Mouse (Mus musculus) kidney, embryonic 15.5 days (tissue): ENCODE data around the gene Il10ra. TPM values are rescaled to one million over a fixed set of nuclear protein-coding genes. Genes with fewer than 3 reads are reported as not detected.

Experiments used
- ATAC-seq: fragments of 200-750 bp; cut with Nextera tagmentation; replicated peaks from 2 replicates; pipeline ENCODE4 v1.8.0; 2017; ENCODE audit warnings: moderate TSS enrichment; ENCODE audit not compliant: low FRiP score
- H3K27ac ChIP-seq: fragments of 300-500 bp; sonication (generic); 2 replicates; pipeline ENCODE4 v1.5.1; 2015; ENCODE audit warnings: mild to moderate bottlenecking, inconsistent platforms
- H3K27me3 ChIP-seq: fragments of 300-500 bp; sonication (generic); 2 replicates; pipeline ENCODE4 v1.6.1; 2015; ENCODE audit warnings: inconsistent platforms
- H3K36me3 ChIP-seq: fragments of 300-500 bp; sonication (generic); 2 replicates; pipeline ENCODE4 v1.6.1; 2015; ENCODE audit warnings: inconsistent platforms
- H3K4me1 ChIP-seq: fragments of 300-500 bp; sonication (generic); 2 replicates; pipeline ENCODE4 v1.6.1; 2015; ENCODE audit warnings: inconsistent platforms
- H3K4me2 ChIP-seq: fragments of 300-500 bp; sonication (generic); 2 replicates; pipeline ENCODE4 v1.6.1; 2015; ENCODE audit warnings: moderate library complexity, mild to moderate bottlenecking, inconsistent platforms
- H3K4me3 ChIP-seq: fragments of 300-500 bp; sonication (generic); replicated peaks from 2 replicates; pipeline ENCODE4 v1.5.1; 2015; ENCODE audit warnings: mild to moderate bottlenecking, inconsistent platforms
- H3K9ac ChIP-seq: fragments of 300-500 bp; sonication (generic); 2 replicates; pipeline ENCODE4 v1.6.1; 2015; ENCODE audit warnings: mild to moderate bottlenecking, inconsistent platforms
- H3K9me3 ChIP-seq: fragments of 300-500 bp; sonication (generic); replicated peaks from 2 replicates; pipeline ENCODE4 v1.6.1; 2016; ENCODE audit warnings: inconsistent platforms
- WGBS: fragments of 180-500 bp; shearing (Covaris S2); methylation state at CpG from one replicate; pipeline ENCODE4 v1.1.7; 2015; ENCODE audit warnings: mixed read lengths; 5-methylcytosine and 5-hydroxymethylcytosine counted together
- microRNA-seq: library from miRNA; unstranded; fragments of <30 nt; microRNA quantifications from one replicate; pipeline ENCODE4, GENCODE M21; 2016
- polyA plus RNA-seq: library from polyadenylated mRNA; unstranded; fragments of >200 nt; fragmentation: Nextera tagmentation; extraction: Ambion mirVana; gene quantifications from 2 replicates; pipeline ENCODE4 v1.2.1, GENCODE M21; 2015

Gene Il10ra
- polyA plus RNA-seq, 1 experiment from 2014 or later, result 1.2 TPM

GRCm38 (mm10) chr9:45229359-45229758, 39.6 kb downstream of the Il10ra start:
- 76% methylated on average over 8 of the region's 8 CpGs for WGBS
- no peak overlapping the region for H3K27ac ChIP-seq
- no peak overlapping the region for H3K4me3 ChIP-seq
- no peak for ATAC-seq
- no peaks in the 10 kb centered on the region for H3K36me3 ChIP-seq
- no peaks in the 10 kb centered on the region for H3K4me1 ChIP-seq
- 0 out of 2 replicates have a peak, but pooled peaks cover 3% of the 10 kb centered on the region for H3K27me3 ChIP-seq
- H3K9ac ChIP-seq, result no peak overlapping the region
- no peaks in the 10 kb centered on the region for H3K9me3 ChIP-seq
- no peak overlapping the region for H3K4me2 ChIP-seq

DNA sequence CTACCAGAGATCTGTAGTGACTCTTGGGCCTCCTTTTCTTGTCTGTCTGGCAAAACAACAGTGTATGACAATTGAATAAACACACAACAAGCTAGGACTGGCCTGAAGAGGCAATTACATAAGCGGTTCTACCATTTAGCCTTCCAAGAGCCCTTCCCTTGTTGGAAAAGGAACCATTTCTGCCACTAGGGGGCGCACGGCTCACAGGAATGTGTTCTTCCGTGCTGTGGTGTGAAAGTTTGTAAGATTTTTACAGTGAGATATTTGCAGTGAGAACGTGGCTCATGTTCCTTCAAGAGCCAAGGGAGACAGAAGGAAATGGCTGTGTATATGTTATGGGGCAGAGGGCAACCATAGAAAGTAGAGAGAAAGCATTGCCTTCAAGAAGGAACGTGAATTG, 47.4 kb downstream of the Il10ra start:
- 0 out of 2 replicates have a peak, but pooled peaks cover 3% of the 10 kb centered on the region for H3K27me3 ChIP-seq
- WGBS, result 17% methylated on average over 6 of the region's 6 CpGs
- H3K4me3 ChIP-seq, result no peak overlapping the region
- no peaks in the 10 kb centered on the region for H3K4me1 ChIP-seq
- H3K9ac ChIP-seq, result no peak overlapping the region
- H3K36me3 ChIP-seq, result no peaks in the 10 kb centered on the region
- no peak overlapping the region for H3K4me2 ChIP-seq
- no peak overlapping the region for H3K27ac ChIP-seq
- ATAC-seq, result no peak
- H3K9me3 ChIP-seq, result no peaks in the 10 kb centered on the region

- Histone ChIP-seq H3K27me3 (no peaks in the 10 kb centered on the region), H3K4me1 (no peaks in the 10 kb centered on the region), H3K27ac (no peak overlapping the region), H3K9ac (no peak overlapping the region), H3K4me3 (no peak overlapping the region), H3K9me3 (no peaks in the 10 kb centered on the region), H3K36me3 (no peaks in the 10 kb centered on the region), H3K4me2 (no peak overlapping the region)
- WGBS, result 85% methylated on average over 3 of the region's 3 CpGs
- no peak for ATAC-seq
These were observed 49.3 kb downstream of the Il10ra start for GRCm38 (mm10) chr9:45219644-45220043.

DNA sequence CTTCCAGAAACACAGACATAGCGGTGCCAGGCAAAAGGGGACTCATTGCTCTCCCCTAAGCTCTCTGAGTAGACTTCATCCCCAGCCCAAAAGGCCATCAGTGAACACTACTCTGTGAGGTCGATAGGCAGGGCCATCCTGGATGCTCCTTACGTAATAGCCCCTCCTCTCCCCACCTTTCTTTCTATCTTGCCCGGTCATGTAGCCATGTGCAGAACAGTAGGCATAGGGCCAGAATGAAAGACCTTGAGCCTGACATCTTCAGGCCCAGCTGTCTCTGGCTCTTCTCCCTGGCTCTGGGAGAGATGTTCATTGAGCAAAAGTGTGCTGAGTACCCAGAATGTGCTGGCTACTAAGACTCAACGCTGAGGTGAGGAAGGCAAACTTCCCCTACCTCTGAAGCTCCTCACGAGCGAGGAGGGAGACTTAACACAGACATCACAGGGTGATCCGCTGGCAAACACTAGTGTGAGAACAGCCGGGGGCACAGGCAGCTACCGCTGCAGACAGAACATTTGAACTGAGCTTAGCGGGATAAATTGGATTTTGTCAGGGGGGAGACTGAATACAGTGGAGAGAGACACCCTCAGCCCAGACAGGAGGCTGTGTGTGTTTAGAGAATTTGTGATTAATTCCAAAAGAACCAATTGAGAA, 53.3 kb downstream of the Il10ra start:
- Histone ChIP-seq H3K27ac (no peak overlapping the region), H3K4me3 (no peak overlapping the region), H3K27me3 (no peaks in the 10 kb centered on the region), H3K9ac (no peak overlapping the region), H3K9me3 (no peaks in the 10 kb centered on the region), H3K4me1 (peaks cover 6% of the 10 kb centered on the region; the same call in 1 of the 2 replicates), H3K36me3 (no peaks in the 10 kb centered on the region), H3K4me2 (no peak overlapping the region)
- no peak for ATAC-seq
- WGBS, result 71% methylated on average over 11 of the region's 11 CpGs

DNA sequence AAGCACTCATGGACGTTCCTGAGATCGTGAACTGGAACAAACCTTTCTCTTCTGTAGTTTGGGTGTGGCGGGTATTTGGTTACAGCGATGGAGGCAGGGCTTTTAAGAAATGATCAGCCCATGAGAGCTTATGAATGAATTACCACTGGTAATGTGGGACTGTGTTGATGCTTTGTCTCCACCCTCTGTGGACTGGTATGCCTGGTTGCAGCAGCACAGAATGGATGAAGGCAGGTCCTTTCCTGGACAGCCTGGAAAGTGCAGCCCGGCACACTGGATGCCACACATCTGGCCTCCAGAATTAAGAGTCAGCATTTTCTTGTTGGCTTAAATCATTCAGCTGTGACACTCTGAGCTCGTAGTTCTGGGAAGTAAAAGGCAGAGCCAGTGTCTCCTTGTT, 56.9 kb downstream of the Il10ra start:
- H3K4me2 ChIP-seq, result no peak overlapping the region
- no peaks in the 10 kb centered on the region for H3K9me3 ChIP-seq
- no peak overlapping the region for H3K4me3 ChIP-seq
- peaks cover 7% of the 10 kb centered on the region; the same call in 1 of the 2 replicates for H3K4me1 ChIP-seq
- 47% methylated on average over 6 of the region's 6 CpGs for WGBS
- ATAC-seq, result no peak
- no peaks in the 10 kb centered on the region for H3K27me3 ChIP-seq
- H3K9ac ChIP-seq, result no peak overlapping the region
- no peak overlapping the region for H3K27ac ChIP-seq
- no peaks in the 10 kb centered on the region for H3K36me3 ChIP-seq

- H3K27ac ChIP-seq, result no peak overlapping the region
- whole genome bisulfite sequencing, result 69% methylated on average over 7 of the region's 7 CpGs
- no peak overlapping the region for H3K9ac ChIP-seq
- H3K4me3 ChIP-seq, result no peak overlapping the region
- H3K27me3 ChIP-seq, result no peaks in the 10 kb centered on the region
- H3K9me3 ChIP-seq, result no peaks in the 10 kb centered on the region
- H3K36me3 ChIP-seq, result no peaks in the 10 kb centered on the region
- no peak for ATAC-seq
- peaks cover 18% of the 10 kb centered on the region for H3K4me1 ChIP-seq
- H3K4me2 ChIP-seq, result no peak overlapping the region
These were observed 61.8 kb downstream of the Il10ra start for GRCm38 (mm10) chr9:45207015-45207743.

DNA sequence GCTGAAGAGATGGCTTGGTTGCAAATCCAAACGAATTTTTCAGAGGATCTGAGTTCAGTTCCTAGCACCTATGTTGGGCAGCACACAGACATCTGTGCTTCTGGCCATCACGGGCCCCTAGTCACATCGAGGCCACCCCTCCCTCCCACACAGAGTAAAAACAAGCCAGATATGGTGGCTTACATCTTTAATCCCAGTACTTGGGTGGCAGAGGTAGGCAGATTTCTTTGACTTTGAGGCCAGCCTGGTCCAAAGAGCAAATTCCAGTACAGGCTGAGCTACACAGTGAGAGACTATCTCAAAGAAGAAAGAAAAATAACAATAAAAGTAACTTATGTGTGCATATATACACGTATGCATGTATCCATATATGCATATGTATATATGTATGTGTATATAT, 62.8 kb downstream of the Il10ra start:
- H3K4me1 ChIP-seq, result peaks cover 12% of the 10 kb centered on the region
- no peak overlapping the region for H3K9ac ChIP-seq
- H3K4me2 ChIP-seq, result no peak overlapping the region
- H3K27ac ChIP-seq, result no peak overlapping the region
- no peak overlapping the region for H3K4me3 ChIP-seq
- H3K36me3 ChIP-seq, result no peaks in the 10 kb centered on the region
- 57% methylated on average over 4 of the region's 4 CpGs for WGBS
- H3K27me3 ChIP-seq, result no peaks in the 10 kb centered on the region
- H3K9me3 ChIP-seq, result no peaks in the 10 kb centered on the region
- no peak for ATAC-seq

- no peaks in the 10 kb centered on the region for H3K27me3 ChIP-seq
- WGBS, result 45% methylated on average over 5 of the region's 5 CpGs
- peaks cover 12% of the 10 kb centered on the region for H3K4me1 ChIP-seq
- no peak overlapping the region for H3K9ac ChIP-seq
- H3K4me3 ChIP-seq, result no peak overlapping the region
- ATAC-seq, result peak; percentile 66
- no peak overlapping the region for H3K4me2 ChIP-seq
- no peaks in the 10 kb centered on the region for H3K9me3 ChIP-seq
- H3K27ac ChIP-seq, result no peak overlapping the region
- H3K36me3 ChIP-seq, result no peaks in the 10 kb centered on the region
These were observed 63.8 kb downstream of the Il10ra start for GRCm38 (mm10) chr9:45205143-45205542.

Small RNA genes within 50 kb of the gene (microRNA-seq; reads per million reads assigned to microRNA genes)
- gene Mir7086, result not detected

Other genes with a start within 250 kb of the Il10ra start
- gene Mpzl2, start 229.3 kb downstream of the Il10ra start, polyA plus RNA-seq, result 17.9 and 20.5 TPM in 2 replicates
- gene Mpzl3, start 214.0 kb downstream of the Il10ra start, polyA plus RNA-seq, result 2.7 and 3.0 TPM in 2 replicates
- 0.19 and 0.42 TPM in 2 replicates for gene Jaml, start 190.0 kb downstream of the Il10ra start, polyA plus RNA-seq
- 4.6 and 5.4 TPM in 2 replicates for gene Scn2b, start 151.4 kb downstream of the Il10ra start, polyA plus RNA-seq
- 0.51 and 0.62 TPM in 2 replicates for gene Scn4b, start 130.8 kb downstream of the Il10ra start, polyA plus RNA-seq
- gene BC049352, start 87.1 kb downstream of the Il10ra start, polyA plus RNA-seq, result not detected in 2 replicates
- gene Tmprss4, start 65.1 kb downstream of the Il10ra start, polyA plus RNA-seq, result 0.27 and 1.4 TPM in 2 replicates
- 0.23 and 0.38 TPM in 2 replicates for gene Tmprss13, start 50.0 kb upstream of the Il10ra start, polyA plus RNA-seq
- gene Fxyd6, start 101.0 kb upstream of the Il10ra start, polyA plus RNA-seq, result 178 and 187 TPM in 2 replicates
- gene Fxyd2, start 130.5 kb upstream of the Il10ra start, polyA plus RNA-seq, result 451 and 476 TPM in 2 replicates
- 0.13 and 0.30 TPM in 2 replicates for gene Dscaml1, start 157.5 kb upstream of the Il10ra start, polyA plus RNA-seq